Mouse (Mus musculus): ENCODE measurements around the gene Prlh. TPM values are rescaled to one million over a fixed set of nuclear protein-coding genes. Genes with fewer than 3 reads are reported as not detected.
A peak's percentile ranks its signal among the peaks of the same experiment; 100 is the strongest.

Gene Prlh
- polyA plus RNA-seq (2012; fragmentation: generic; extraction: Trizol) = not detected
- long read RNA-seq, experiment 1 = 0 reads
- long read RNA-seq, experiment 2 = 0 reads

DNA sequence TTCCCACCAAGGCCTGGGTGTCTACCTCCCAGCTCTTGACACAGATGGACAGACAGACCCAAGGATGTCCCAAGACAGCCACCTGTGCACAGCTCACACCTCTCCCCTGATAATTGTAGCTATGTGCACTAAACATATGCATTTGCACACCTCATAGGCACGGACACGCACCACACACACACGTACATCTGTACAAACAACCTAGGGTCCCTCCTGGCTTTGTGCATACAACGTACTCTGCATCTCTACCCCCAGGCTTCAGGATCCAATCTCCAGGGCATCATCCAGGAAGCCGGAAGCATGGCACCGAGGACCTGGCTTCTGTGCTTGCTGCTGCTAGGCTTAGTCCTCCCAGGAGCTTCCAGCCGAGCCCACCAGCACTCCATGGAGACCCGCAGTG is at the start of gene Prlh:
TSS of gene Prlh (plus strand) at position 301 of the 400 bp plus-strand sequence.
- H3ac ChIP-seq (ENCODE audit: control insufficient read depth, insufficient read length, low read depth) = no peak within 1 kb of the TSS
- no peak within 1 kb of the TSS for H3K4me3 ChIP-seq (ENCODE audit: insufficient read depth, poor library complexity, severe bottlenecking)
- TF ChIP-seq MAX (IDR thresholded peaks at IDR 0.05) (no peak), USF1 (IDR thresholded peaks at IDR 0.05; ENCODE audit: low read depth) (no peak), FOSL1 (IDR thresholded peaks at IDR 0.05; ENCODE audit: insufficient read depth, low read length, poor library complexity, severe bottlenecking) (no peak), CEBPB (IDR thresholded peaks at IDR 0.05; ENCODE audit: low read depth) (no peak)
- H3K79me3 ChIP-seq (ENCODE audit: low read depth) = no peaks in the 10 kb centered on the region
- no peaks in the 10 kb centered on the region for H3K27me3 ChIP-seq (ENCODE audit: control insufficient read depth, insufficient read depth, insufficient read length)
- no peaks in the 10 kb centered on the region for H3K79me2 ChIP-seq (ENCODE audit: control insufficient read depth, insufficient read depth)
- H3K36me3 ChIP-seq (ENCODE audit: control insufficient read depth, insufficient read depth) = no peaks in the 10 kb centered on the region

DNA sequence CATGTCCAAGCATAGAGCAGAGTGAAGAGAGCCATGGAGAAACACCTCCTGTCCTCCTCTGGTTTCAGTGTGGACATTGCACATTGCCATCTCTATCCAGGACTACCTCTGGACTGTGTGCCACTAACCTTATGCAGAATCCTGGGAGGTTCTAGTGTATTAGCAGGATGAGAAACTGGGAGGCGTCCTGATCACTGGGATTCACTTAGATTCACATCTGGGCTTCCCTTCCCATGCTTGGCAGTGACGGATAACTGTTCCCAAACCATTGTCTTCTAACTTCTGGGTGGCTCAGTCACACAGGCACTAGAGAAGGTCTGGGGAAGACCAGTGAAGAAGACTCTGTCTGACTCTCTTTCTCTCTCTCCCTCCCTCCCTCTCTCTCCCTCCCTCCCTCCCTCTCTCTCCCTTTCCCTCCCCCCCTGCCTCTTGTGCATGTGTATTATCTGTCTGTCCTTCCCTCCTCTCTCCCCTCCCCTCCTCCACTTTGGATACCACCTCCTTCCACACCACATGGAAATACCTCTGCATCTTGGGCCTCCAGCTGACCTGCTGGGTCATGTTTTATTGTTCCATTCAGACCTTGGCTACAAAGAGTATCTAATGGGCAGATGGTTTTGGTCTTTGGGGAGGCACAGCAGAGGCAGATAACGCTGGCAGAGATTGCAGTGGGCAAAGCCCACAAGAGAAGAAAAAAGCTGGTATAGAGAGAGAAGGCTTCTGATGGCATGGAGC is 49.5 kb upstream of the Prlh start:
- no peaks in the 10 kb centered on the region for H3K27me3 ChIP-seq (ENCODE audit: control insufficient read depth, insufficient read depth, insufficient read length)

DNA sequence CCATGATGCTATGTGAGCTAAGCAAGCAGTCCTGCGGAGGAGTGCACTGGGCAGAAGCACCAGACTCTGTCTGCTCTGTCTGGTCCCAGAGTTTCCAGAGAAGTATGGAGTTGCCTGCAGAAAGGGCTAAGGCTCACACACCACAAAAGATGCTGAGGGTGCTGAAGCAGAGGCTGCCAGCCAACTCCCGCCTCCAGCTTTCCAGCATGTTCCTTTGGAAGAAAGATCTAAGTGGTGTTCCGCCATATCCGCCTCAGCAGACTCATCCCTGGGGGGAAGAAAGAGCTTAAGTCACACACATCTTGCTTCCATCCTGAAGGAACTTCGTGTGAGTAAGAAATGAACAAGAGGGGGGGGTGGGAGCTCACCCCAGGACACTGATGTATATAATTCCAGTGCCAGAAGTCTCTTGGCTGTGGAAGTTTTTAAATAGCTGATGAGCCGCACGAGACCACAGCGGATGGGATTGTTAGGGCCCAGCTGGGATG is 48.9 kb upstream of the Prlh start:
- TF ChIP-seq MYOG (IDR thresholded peaks at IDR 0.05; ENCODE audit: control insufficient read depth, extremely low read depth, insufficient read length) = no peak
- TF ChIP-seq CTCF (IDR thresholded peaks at IDR 0.05; ENCODE audit: control insufficient read depth, insufficient read depth, insufficient read length) = no peak
- no peak for TF ChIP-seq MYOD1 (IDR thresholded peaks at IDR 0.05; ENCODE audit: control insufficient read depth, insufficient read length, low read depth)
- no peak for TF ChIP-seq FOSL1 (IDR thresholded peaks at IDR 0.05; ENCODE audit: insufficient read depth, low read length, poor library complexity, severe bottlenecking)
- no peak for TF ChIP-seq CEBPB (IDR thresholded peaks at IDR 0.05; ENCODE audit: low read depth)
- TF ChIP-seq USF1 (IDR thresholded peaks at IDR 0.05; ENCODE audit: low read depth) = no peak
- no peak for TF ChIP-seq MAX (IDR thresholded peaks at IDR 0.05)
- no peak overlapping the region for H3K4me3 ChIP-seq (ENCODE audit: insufficient read depth, poor library complexity, severe bottlenecking)
- no peaks in the 10 kb centered on the region for H3K36me3 ChIP-seq (ENCODE audit: control insufficient read depth, insufficient read depth)
- H3K79me3 ChIP-seq (ENCODE audit: low read depth) = no peaks in the 10 kb centered on the region
- H3K79me2 ChIP-seq (ENCODE audit: control insufficient read depth, insufficient read depth) = no peaks in the 10 kb centered on the region
- no peaks in the 10 kb centered on the region for H3K27me3 ChIP-seq (ENCODE audit: control insufficient read depth, insufficient read depth, insufficient read length)
- no peak overlapping the region for H3ac ChIP-seq (ENCODE audit: control insufficient read depth, insufficient read length, low read depth)

More for the DNA sequence above, 49.5 kb upstream of the Prlh start:
- no peak for TF ChIP-seq MYOG (IDR thresholded peaks at IDR 0.05; ENCODE audit: control insufficient read depth, extremely low read depth, insufficient read length)
- no peak for TF ChIP-seq CEBPB (IDR thresholded peaks at IDR 0.05; ENCODE audit: low read depth)
- no peak for TF ChIP-seq MAX (IDR thresholded peaks at IDR 0.05)
- no peak for TF ChIP-seq FOSL1 (IDR thresholded peaks at IDR 0.05; ENCODE audit: insufficient read depth, low read length, poor library complexity, severe bottlenecking)
- no peak for TF ChIP-seq MYOD1 (IDR thresholded peaks at IDR 0.05; ENCODE audit: control insufficient read depth, insufficient read length, low read depth)
- TF ChIP-seq USF1 (IDR thresholded peaks at IDR 0.05; ENCODE audit: low read depth) = no peak
- TF ChIP-seq CTCF (IDR thresholded peaks at IDR 0.05; ENCODE audit: control insufficient read depth, insufficient read depth, insufficient read length) = no peak
- Histone ChIP-seq H3K79me2 (ENCODE audit: control insufficient read depth, insufficient read depth) (no peaks in the 10 kb centered on the region), H3ac (ENCODE audit: control insufficient read depth, insufficient read length, low read depth) (no peak overlapping the region), H3K79me3 (ENCODE audit: low read depth) (no peaks in the 10 kb centered on the region), H3K36me3 (ENCODE audit: control insufficient read depth, insufficient read depth) (no peaks in the 10 kb centered on the region), H3K4me3 (ENCODE audit: insufficient read depth, poor library complexity, severe bottlenecking) (no peak overlapping the region)

DNA sequence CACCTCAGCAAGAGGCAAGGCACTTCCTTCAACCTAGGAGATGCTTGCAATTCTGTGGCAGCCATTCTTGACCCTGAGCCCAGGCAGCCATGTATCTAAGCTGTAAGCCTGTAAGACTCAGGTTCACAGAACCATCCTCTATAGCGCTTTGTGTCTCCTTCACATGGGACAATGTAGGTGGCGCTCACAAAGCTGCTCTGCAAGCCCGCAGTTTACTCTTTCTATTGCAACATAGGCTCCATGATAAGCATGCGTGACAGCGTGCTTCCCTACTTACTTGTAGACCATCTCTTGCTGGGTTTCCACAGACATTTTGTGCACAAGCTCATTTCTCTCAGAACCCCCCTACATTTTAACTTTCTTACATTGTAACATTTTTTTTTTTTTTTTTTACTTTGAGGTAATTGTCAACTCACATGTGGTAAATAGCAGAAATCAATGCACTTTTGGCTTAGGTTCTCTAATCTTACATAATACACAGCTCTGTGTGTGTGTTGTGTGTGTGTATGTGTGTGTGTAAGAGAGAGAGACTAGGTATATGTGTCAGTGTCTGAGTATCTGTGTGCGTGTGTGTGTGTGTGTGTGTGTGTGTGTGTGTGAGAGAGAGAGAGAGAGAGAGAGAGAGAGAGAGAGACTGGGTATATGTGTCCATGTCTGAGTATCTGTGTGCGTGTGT is 48.0 kb upstream of the Prlh start:
- Histone ChIP-seq H3K79me3 (ENCODE audit: low read depth) (no peaks in the 10 kb centered on the region), H3K4me3 (ENCODE audit: insufficient read depth, poor library complexity, severe bottlenecking) (no peak overlapping the region), H3K36me3 (ENCODE audit: control insufficient read depth, insufficient read depth) (no peaks in the 10 kb centered on the region), H3ac (ENCODE audit: control insufficient read depth, insufficient read length, low read depth) (no peak overlapping the region), H3K79me2 (ENCODE audit: control insufficient read depth, insufficient read depth) (no peaks in the 10 kb centered on the region), H3K27me3 (ENCODE audit: control insufficient read depth, insufficient read depth, insufficient read length) (no peaks in the 10 kb centered on the region)
- no peak for TF ChIP-seq FOSL1 (IDR thresholded peaks at IDR 0.05; ENCODE audit: insufficient read depth, low read length, poor library complexity, severe bottlenecking)
- TF ChIP-seq USF1 (IDR thresholded peaks at IDR 0.05; ENCODE audit: low read depth) = no peak
- TF ChIP-seq CEBPB (IDR thresholded peaks at IDR 0.05; ENCODE audit: low read depth) = no peak
- no peak for TF ChIP-seq MAX (IDR thresholded peaks at IDR 0.05)
- TF ChIP-seq MYOD1 (IDR thresholded peaks at IDR 0.05; ENCODE audit: control insufficient read depth, insufficient read length, low read depth) = no peak
- no peak for TF ChIP-seq MYOG (IDR thresholded peaks at IDR 0.05; ENCODE audit: control insufficient read depth, extremely low read depth, insufficient read length)
- no peak for TF ChIP-seq CTCF (IDR thresholded peaks at IDR 0.05; ENCODE audit: control insufficient read depth, insufficient read depth, insufficient read length)

DNA sequence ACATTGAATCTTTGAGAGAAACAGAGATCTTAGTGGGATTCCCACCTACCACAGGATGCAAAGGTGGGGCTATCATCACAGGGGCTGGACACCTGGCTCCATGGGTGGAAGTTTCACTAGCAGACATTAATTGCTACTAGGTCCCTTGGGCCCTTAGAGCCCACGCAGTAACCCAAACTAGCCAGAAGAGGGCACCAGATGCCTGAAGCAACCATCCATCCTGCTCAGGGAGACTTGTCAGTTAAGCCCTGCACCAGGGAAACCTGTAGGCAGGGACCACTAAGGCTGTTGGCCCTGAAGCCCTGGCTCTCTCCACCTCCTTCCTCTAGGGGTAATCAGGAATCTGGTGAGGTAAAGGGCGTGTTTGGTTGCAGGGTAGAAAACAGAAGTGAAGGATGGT is 46.6 kb upstream of the Prlh start:
- no peaks in the 10 kb centered on the region for H3K36me3 ChIP-seq (ENCODE audit: control insufficient read depth, insufficient read depth)

More for the DNA sequence above, 46.6 kb upstream of the Prlh start:
- Histone ChIP-seq H3K27me3 (ENCODE audit: control insufficient read depth, insufficient read depth, insufficient read length) (no peaks in the 10 kb centered on the region), H3K79me2 (ENCODE audit: control insufficient read depth, insufficient read depth) (no peaks in the 10 kb centered on the region), H3ac (ENCODE audit: control insufficient read depth, insufficient read length, low read depth) (no peak overlapping the region), H3K79me3 (ENCODE audit: low read depth) (no peaks in the 10 kb centered on the region), H3K4me3 (ENCODE audit: insufficient read depth, poor library complexity, severe bottlenecking) (no peak overlapping the region)
- no peak for TF ChIP-seq CEBPB (IDR thresholded peaks at IDR 0.05; ENCODE audit: low read depth)
- peak; percentile 81 for TF ChIP-seq CTCF (IDR thresholded peaks at IDR 0.05; ENCODE audit: control insufficient read depth, insufficient read depth, insufficient read length)
- TF ChIP-seq MYOD1 (IDR thresholded peaks at IDR 0.05; ENCODE audit: control insufficient read depth, insufficient read length, low read depth) = no peak
- TF ChIP-seq FOSL1 (IDR thresholded peaks at IDR 0.05; ENCODE audit: insufficient read depth, low read length, poor library complexity, severe bottlenecking) = no peak
- TF ChIP-seq MAX (IDR thresholded peaks at IDR 0.05) = no peak
- TF ChIP-seq MYOG (IDR thresholded peaks at IDR 0.05; ENCODE audit: control insufficient read depth, extremely low read depth, insufficient read length) = no peak
- TF ChIP-seq USF1 (IDR thresholded peaks at IDR 0.05; ENCODE audit: low read depth) = no peak

Measured in C2C12 (cell line).